Comparison of ENCODE assay signal across 25 mouse cellular contexts in genomic region chrX:75834286-75834685, GRCm38 (mm10). TPM values are rescaled to one million over a fixed set of nuclear protein-coding genes. Genes with fewer than 3 reads are reported as not detected.
DNase-seq lines count a peak whose midpoint lies in the region; ATAC-seq and TF ChIP-seq lines count a peak whose summit lies in the region.
"Had no signal": no experiment of that assay in that cellular context is flagged by ENCODE, and none has a peak within 500 bp of the region (broad histone marks: within the 10 kb centered on the region; RNA-seq: fewer than 3 reads in every experiment).

No protein-coding gene starts in this region.

- TF ChIP-seq CTCF in lung, adult 2 months (IDR thresholded peaks at IDR 0.05; ENCODE audit: insufficient read depth, low read length), result no peak
- no peak for TF ChIP-seq CTCF in Patski (IDR thresholded peaks at IDR 0.05)

- POLR2A ChIA-PET in Patski (lab: Charles Lee), result no interaction called here

- no peak for DNase-seq in lung, adult 2 months
- DNase-seq in Patski (ENCODE audit: low read depth, low spot score), result no peak
- peak; percentile 63 for DNase-seq in gonadal fat pad, adult 2 months (ENCODE audit: low read depth)
- DNase-seq in ovary, postnatal 36 days (ENCODE audit: low spot score), result no peak
- no peak for DNase-seq in urinary bladder, postnatal 10 days (ENCODE audit: low spot score)
- no peak for DNase-seq in neural tube, embryonic 10.5 days (ENCODE audit: extremely low spot score, low spot score)
- DNase-seq: adrenal gland, adult 8-10 months; cerebellum, adult 11 months; cerebellum, postnatal 14 days; embryo, embryonic 11 days; forebrain, postnatal 0 days; heart, postnatal 4 days; layer of hippocampus, postnatal 36 days; liver, postnatal 0 days; retina, postnatal 1 day had no signal

- no peaks in the 10 kb centered on the region for H3K4me1 ChIP-seq in lung, embryonic 16.5 days (replicated peaks; ENCODE audit: control insufficient read depth, insufficient read depth, low read length)
- no peaks in the 10 kb centered on the region; the same call in 1 of the 2 replicates for H3K4me1 ChIP-seq in lung, adult 2 months (ENCODE audit: control insufficient read depth, insufficient read depth, low read length)
- H3K4me1 ChIP-seq: hindbrain, embryonic 15.5 days; intestine, embryonic 15.5 days; kidney, embryonic 15.5 days; limb, embryonic 15.5 days; megakaryocyte, embryonic 14.5 days; midbrain, embryonic 15.5 days had no signal

- H3K27ac ChIP-seq in lung, embryonic 16.5 days (ENCODE audit: low read length), result no peak overlapping the region
- H3K27ac ChIP-seq: forebrain, embryonic 10.5 days; hindbrain, embryonic 15.5 days; intestine, embryonic 15.5 days; kidney, embryonic 15.5 days; limb, embryonic 15.5 days; stomach, postnatal 0 days had no signal

- H3K9ac ChIP-seq in lung, embryonic 16.5 days (ENCODE audit: low read length), result no peak overlapping the region
- H3K9ac ChIP-seq: forebrain, postnatal 0 days; hindbrain, embryonic 15.5 days; intestine, embryonic 15.5 days; kidney, embryonic 15.5 days; limb, embryonic 15.5 days; liver, postnatal 0 days; midbrain, embryonic 15.5 days had no signal

- no peaks in the 10 kb centered on the region for H3K9me3 ChIP-seq in lung, embryonic 16.5 days (ENCODE audit: control insufficient read depth, low read length)
- H3K9me3 ChIP-seq: forebrain, embryonic 10.5 days; hindbrain, embryonic 15.5 days; intestine, embryonic 15.5 days; kidney, embryonic 15.5 days; limb, embryonic 15.5 days; megakaryocyte, embryonic 14.5 days; midbrain, embryonic 15.5 days had no signal

- H3K27me3 ChIP-seq in lung, embryonic 16.5 days (ENCODE audit: control insufficient read depth, insufficient read depth, low read depth, low read length), result no peaks in the 10 kb centered on the region; the same call in 1 of the 2 replicates
- H3K27me3 ChIP-seq in Patski, result peaks cover 39% of the 10 kb centered on the region
- H3K27me3 ChIP-seq: CH12.LX; hindbrain, embryonic 15.5 days; intestine, embryonic 15.5 days; limb, embryonic 15.5 days; midbrain, embryonic 15.5 days had no signal

- no peak for TF ChIP-seq POLR2A in lung, adult 2 months (IDR thresholded peaks at IDR 0.05; ENCODE audit: borderline replicate concordance, extremely low read depth, low read depth, low read length)

- no peak overlapping the region for H3K4me2 ChIP-seq in lung, embryonic 16.5 days (ENCODE audit: low read depth, low read length)
- H3K4me2 ChIP-seq: hindbrain, embryonic 15.5 days; intestine, embryonic 15.5 days; kidney, embryonic 15.5 days; limb, embryonic 15.5 days; midbrain, embryonic 15.5 days had no signal

- in situ Hi-C loops in Patski (cut with MboI; ENCODE audit: low pct_unique_long_range_greater_than_20kb), result loop anchor here (5.0 to 25.0 kb wide), 2 partner anchors 38 to 447 kb away; partner anchors contain the start of genes F8 and Fundc2

- H3K36me3 ChIP-seq in lung, embryonic 16.5 days (ENCODE audit: control insufficient read depth, insufficient read depth, low read length), result no peaks in the 10 kb centered on the region
- H3K36me3 ChIP-seq: forebrain, embryonic 10.5 days; hindbrain, embryonic 15.5 days; intestine, embryonic 15.5 days; kidney, embryonic 15.5 days; limb, embryonic 15.5 days; midbrain, embryonic 15.5 days had no signal

- peak; percentile 84 for ATAC-seq in lung, embryonic 16.5 days (ENCODE audit: low read depth)
- peak; percentile 32 for ATAC-seq in Patski
- ATAC-seq: forebrain, postnatal 0 days; intestine, embryonic 15.5 days; liver, postnatal 0 days; midbrain, embryonic 15.5 days had no signal

- 79% methylated on average over 2 of the region's 2 CpGs for WGBS in lung, embryonic 16.5 days
- WGBS in lung, adult 2 months, result 66% methylated on average over 2 of the region's 2 CpGs

- H3K4me3 ChIP-seq in lung, embryonic 16.5 days (ENCODE audit: low read length), result no peak overlapping the region
- no peak overlapping the region for H3K4me3 ChIP-seq in lung, adult 2 months (replicated peaks; ENCODE audit: extremely low read depth, low read depth, low read length)
- H3K4me3 ChIP-seq: forebrain, embryonic 10.5 days; hindbrain, embryonic 15.5 days; intestine, embryonic 15.5 days; kidney, embryonic 15.5 days; limb, embryonic 15.5 days; megakaryocyte, embryonic 14.5 days; midbrain, embryonic 15.5 days had no signal

- CTCF ChIA-PET in Patski (lab: Charles Lee), result interaction anchor here (0.5 kb wide), 1 partner anchor 24 kb away, joined by 3 read pairs; no protein-coding TSS in a partner anchor

RNA-seq across cellular contexts. Expression of gene Pls3, which starts 40.7 kb away (rescaled TPM):
- polyA plus RNA-seq in lung, embryonic 16.5 days (2015; fragmentation: Nextera tagmentation; extraction: Ambion mirVana), result 183 and 190 TPM in 2 replicates
- 20.5 and 44.2 TPM in 2 replicates for polyA plus RNA-seq in lung, adult 2 months (2012; rRNA removed)
- polyA plus RNA-seq in Patski (2021), result 79.8 TPM
- 106 and 149 TPM in 2 replicates for polyA plus RNA-seq in gonadal fat pad, adult 2 months (2012; rRNA removed)
